Mouse (Mus musculus) hindbrain, embryonic 16.5 days (tissue): ENCODE measurements around the gene Glb1. TPM values are rescaled to one million over a fixed set of nuclear protein-coding genes. Genes with fewer than 3 reads are reported as not detected.

ENCODE experiments used
- ATAC-seq: fragments of 200-750 bp; cut with Nextera tagmentation; 2 replicates; pipeline ENCODE4 v1.8.0; 2017; ENCODE audit warnings: moderate TSS enrichment, moderate library complexity
- H3K27ac ChIP-seq: fragments of 300-500 bp; sonication (generic); 2 replicates; pipeline ENCODE4 v1.5.1; 2014; ENCODE audit warnings: low read depth, mild to moderate bottlenecking, control low read depth, low read length, moderate library complexity
- H3K27me3 ChIP-seq: fragments of 300-500 bp; sonication (generic); replicated peaks from 2 replicates; pipeline ENCODE4 v1.6.1; 2014; ENCODE audit warnings: low read length; ENCODE audit not compliant: control insufficient read depth, insufficient read depth
- H3K36me3 ChIP-seq: fragments of 300-500 bp; sonication (generic); 2 replicates; pipeline ENCODE4 v1.6.1; 2014; ENCODE audit warnings: mild to moderate bottlenecking, low read length, moderate library complexity, mixed read lengths; ENCODE audit not compliant: control insufficient read depth, insufficient read depth
- H3K4me1 ChIP-seq: fragments of 300-500 bp; sonication (generic); 2 replicates; pipeline ENCODE4 v1.6.1; 2014; ENCODE audit warnings: low read depth, low read length; ENCODE audit not compliant: control insufficient read depth, insufficient read depth
- H3K4me2 ChIP-seq: fragments of 300-500 bp; sonication (generic); 2 replicates; pipeline ENCODE4 v1.6.1; 2014; ENCODE audit warnings: mild to moderate bottlenecking, low read length, control low read depth, moderate library complexity
- H3K4me3 ChIP-seq: fragments of 300-500 bp; sonication (generic); 2 replicates; pipeline ENCODE4 v1.5.1; 2014; ENCODE audit warnings: mild to moderate bottlenecking, low read length, control low read depth, moderate library complexity
- H3K9ac ChIP-seq: fragments of 300-500 bp; sonication (generic); 2 replicates; pipeline ENCODE4 v1.6.1; 2014; ENCODE audit warnings: low read depth, mild to moderate bottlenecking, control low read depth, low read length, moderate library complexity
- H3K9me3 ChIP-seq: fragments of 300-500 bp; sonication (generic); 2 replicates; pipeline ENCODE4 v1.6.1; 2014; ENCODE audit warnings: mild to moderate bottlenecking, low read length, moderate library complexity; ENCODE audit not compliant: control insufficient read depth
- WGBS: fragments of 180-500 bp; shearing (Covaris S2); extraction: QIAGEN DNeasy Blood & Tissue Kit; methylation state at CpG from one replicate; pipeline ENCODE4 v1.1.7; 2014; 5-methylcytosine and 5-hydroxymethylcytosine counted together
- polyA plus RNA-seq: library from polyadenylated mRNA; unstranded; fragments of >200 nt; fragmentation: Nextera tagmentation; extraction: Ambion mirVana; gene quantifications from 2 replicates; pipeline ENCODE4 v1.2.1, GENCODE M21; 2015

The Glb1 gene
- polyA plus RNA-seq, 1 experiment from 2014 or later, result 40.1 TPM

GRCm38 (mm10) chr9:114443351-114443750 lies 42.5 kb downstream of the Glb1 start:
- Histone ChIP-seq H3K9ac (no peak overlapping the region), H3K27me3 (no peaks in the 10 kb centered on the region), H3K9me3 (no peaks in the 10 kb centered on the region), H3K4me2 (no peak overlapping the region), H3K36me3 (no peaks in the 10 kb centered on the region), H3K4me3 (no peak overlapping the region), H3K27ac (no peak overlapping the region), H3K4me1 (no peaks in the 10 kb centered on the region)
- no peak for ATAC-seq
- 94% methylated on average over 8 of the region's 8 CpGs for WGBS

GRCm38 (mm10) chr9:114446887-114447286 lies 46.0 kb downstream of the Glb1 start:
- WGBS, result 94% methylated on average over 8 of the region's 8 CpGs
- Histone ChIP-seq H3K4me3 (no peak overlapping the region), H3K4me1 (no peaks in the 10 kb centered on the region), H3K9ac (no peak overlapping the region), H3K4me2 (no peak overlapping the region), H3K36me3 (no peaks in the 10 kb centered on the region), H3K27ac (no peak overlapping the region), H3K27me3 (no peaks in the 10 kb centered on the region), H3K9me3 (no peaks in the 10 kb centered on the region)
- no peak for ATAC-seq

GRCm38 (mm10) chr9:114448700-114449099 lies 47.8 kb downstream of the Glb1 start:
- Histone ChIP-seq H3K27ac (no peak overlapping the region), H3K4me2 (no peak overlapping the region), H3K9me3 (no peaks in the 10 kb centered on the region), H3K27me3 (no peaks in the 10 kb centered on the region), H3K4me1 (no peaks in the 10 kb centered on the region), H3K9ac (no peak overlapping the region), H3K4me3 (no peak overlapping the region), H3K36me3 (no peaks in the 10 kb centered on the region)
- ATAC-seq, result no peak
- WGBS, result 90% methylated on average over 5 of the region's 5 CpGs

- H3K27me3 ChIP-seq, result no peaks in the 10 kb centered on the region
- no peak for ATAC-seq
- no peaks in the 10 kb centered on the region for H3K36me3 ChIP-seq
- H3K27ac ChIP-seq, result no peak overlapping the region
- no peak overlapping the region for H3K4me3 ChIP-seq
- 91% methylated on average over 13 of the region's 13 CpGs for WGBS
- H3K9ac ChIP-seq, result no peak overlapping the region
- no peaks in the 10 kb centered on the region for H3K9me3 ChIP-seq
- H3K4me1 ChIP-seq, result no peaks in the 10 kb centered on the region
- no peak overlapping the region for H3K4me2 ChIP-seq
Measured at GRCm38 (mm10) chr9:114449120-114449754, 48.4 kb downstream of the Glb1 start.

- no peak for ATAC-seq
- 87% methylated on average over 7 of the region's 7 CpGs for WGBS
Measured at GRCm38 (mm10) chr9:114451615-114452014, 50.7 kb downstream of the Glb1 start.

GRCm38 (mm10) chr9:114452418-114452817 lies 51.5 kb downstream of the Glb1 start:
- H3K27me3 ChIP-seq, result no peaks in the 10 kb centered on the region
- peaks cover 7% of the 10 kb centered on the region; the same call in 1 of the 2 replicates for H3K36me3 ChIP-seq
- H3K27ac ChIP-seq, result no peak overlapping the region
- H3K4me3 ChIP-seq, result no peak overlapping the region
- no peak overlapping the region for H3K4me2 ChIP-seq
- H3K4me1 ChIP-seq, result no peaks in the 10 kb centered on the region
- H3K9ac ChIP-seq, result no peak overlapping the region
- H3K9me3 ChIP-seq, result no peaks in the 10 kb centered on the region
- ATAC-seq, result no peak
- 94% methylated on average over 6 of the region's 6 CpGs for WGBS

More at GRCm38 (mm10) chr9:114451615-114452014, 50.7 kb downstream of the Glb1 start:
- H3K4me2 ChIP-seq, result no peak overlapping the region
- no peak overlapping the region for H3K9ac ChIP-seq
- H3K36me3 ChIP-seq, result peaks cover 4% of the 10 kb centered on the region; the same call in 1 of the 2 replicates
- H3K4me1 ChIP-seq, result no peaks in the 10 kb centered on the region
- no peaks in the 10 kb centered on the region for H3K27me3 ChIP-seq
- no peaks in the 10 kb centered on the region for H3K9me3 ChIP-seq
- no peak overlapping the region for H3K27ac ChIP-seq
- no peak overlapping the region for H3K4me3 ChIP-seq

- H3K4me3 ChIP-seq, result no peak overlapping the region
- 88% methylated on average over 2 of the region's 2 CpGs for WGBS
- ATAC-seq, result no peak
Measured at GRCm38 (mm10) chr9:114455420-114455819, 54.5 kb downstream of the Glb1 start.

GRCm38 (mm10) chr9:114458436-114458835 lies 57.6 kb downstream of the Glb1 start:
- Histone ChIP-seq H3K9me3 (no peaks in the 10 kb centered on the region), H3K36me3 (peaks cover 20% of the 10 kb centered on the region)
- 84% methylated on average over 3 of the region's 3 CpGs for WGBS

More at GRCm38 (mm10) chr9:114455420-114455819, 54.5 kb downstream of the Glb1 start:
- H3K9me3 ChIP-seq, result no peaks in the 10 kb centered on the region
- H3K4me2 ChIP-seq, result no peak overlapping the region
- no peaks in the 10 kb centered on the region for H3K27me3 ChIP-seq
- peaks cover 11% of the 10 kb centered on the region for H3K36me3 ChIP-seq
- H3K9ac ChIP-seq, result no peak overlapping the region
- H3K4me1 ChIP-seq, result no peaks in the 10 kb centered on the region
- no peak overlapping the region for H3K27ac ChIP-seq

GRCm38 (mm10) chr9:114462569-114462968 lies 61.7 kb downstream of the Glb1 start:
- Histone ChIP-seq H3K27me3 (no peaks in the 10 kb centered on the region), H3K27ac (no peak overlapping the region), H3K4me3 (no peak overlapping the region), H3K4me2 (no peak overlapping the region), H3K9me3 (no peaks in the 10 kb centered on the region), H3K9ac (no peak overlapping the region), H3K4me1 (no peaks in the 10 kb centered on the region), H3K36me3 (peaks cover 19% of the 10 kb centered on the region)
- ATAC-seq, result no peak
- 96% methylated on average over 7 of the region's 7 CpGs for WGBS

More at GRCm38 (mm10) chr9:114458436-114458835, 57.6 kb downstream of the Glb1 start:
- Histone ChIP-seq H3K27ac (no peak overlapping the region), H3K4me3 (no peak overlapping the region), H3K4me1 (no peaks in the 10 kb centered on the region), H3K9ac (no peak overlapping the region), H3K4me2 (no peak overlapping the region), H3K27me3 (no peaks in the 10 kb centered on the region)
- no peak for ATAC-seq
